Mouse (Mus musculus): ENCODE data around the gene Daglb.

Gene Daglb

GRCm38 (mm10) chr5:143547866-143548265, 83.5 kb downstream of the Daglb start:
- in situ Hi-C loops (cut with MboI; ENCODE audit: low pct_unique_long_range_greater_than_20kb in 1 of 2, low sequenced_read_pairs in 2 of 2, unreplicated experiment in 1 of 2) = loop anchor here in 1 of 2 experiments (10.0 kb wide), 1 partner anchor 113 kb away; no protein-coding TSS in a partner anchor

- in situ Hi-C loops (cut with MboI; ENCODE audit: low pct_unique_long_range_greater_than_20kb in 1 of 2, low sequenced_read_pairs in 2 of 2, unreplicated experiment in 1 of 2) = loop anchor here in 1 of 2 experiments (10.0 kb wide), 1 partner anchor 114 kb away; no protein-coding TSS in a partner anchor
These were observed 84.0 kb downstream of the Daglb start for GRCm38 (mm10) chr5:143548401-143548846.

- in situ Hi-C loops (cut with MboI; ENCODE audit: low pct_unique_long_range_greater_than_20kb in 1 of 2, low sequenced_read_pairs in 2 of 2, unreplicated experiment in 1 of 2) = loop anchor here in 1 of 2 experiments (10.0 kb wide), 1 partner anchor 114 kb away; no protein-coding TSS in a partner anchor
These were observed 84.5 kb downstream of the Daglb start for GRCm38 (mm10) chr5:143548922-143549321.

- in situ Hi-C loops (cut with MboI; ENCODE audit: low pct_unique_long_range_greater_than_20kb in 1 of 2, low sequenced_read_pairs in 2 of 2, unreplicated experiment in 1 of 2) = no loop called here
These were observed 88.5 kb downstream of the Daglb start for GRCm38 (mm10) chr5:143552911-143553310.

- in situ Hi-C loops (cut with MboI; ENCODE audit: low pct_unique_long_range_greater_than_20kb in 1 of 2, low sequenced_read_pairs in 2 of 2, unreplicated experiment in 1 of 2) = no loop called here
These were observed 90.8 kb downstream of the Daglb start for GRCm38 (mm10) chr5:143555233-143555632.

All from mouse embryonic stem cell (cell line).